Mouse (Mus musculus): ENCODE data around the gene Setmar.

DNA sequence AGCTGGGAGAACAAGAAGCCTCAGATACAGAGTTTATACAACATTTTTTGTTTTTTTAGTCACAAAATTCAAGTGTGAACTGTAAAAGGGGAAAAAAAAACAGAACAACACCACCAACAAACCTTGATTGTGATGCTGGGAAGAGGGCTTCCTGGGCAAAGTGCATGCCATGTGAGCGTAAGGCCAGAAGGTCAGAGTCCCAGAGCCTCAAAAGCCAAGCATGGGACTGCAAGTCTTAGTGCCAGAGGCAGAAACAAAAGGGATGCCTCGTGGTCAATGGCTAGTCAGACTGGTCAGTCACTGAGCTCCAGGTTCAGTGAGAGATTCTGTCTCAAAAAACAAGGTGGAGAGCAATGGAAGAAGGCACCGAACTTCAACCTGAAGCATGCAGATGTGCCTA lies 27.8 kb downstream of the Setmar start:
- TF ChIP-seq CTCF (IDR thresholded peaks at IDR 0.05; ENCODE audit: low read depth, low read length) (no peak), POLR2A (IDR thresholded peaks at IDR 0.05; ENCODE audit: borderline replicate concordance, low read depth, low read length) (no peak)
